Mouse (Mus musculus) forebrain, postnatal 0 days (tissue): ENCODE measurements at regions not wholly inside any gene's neighbourhood (a gene's known extent, or its start where the extent isn't known, plus 50 kb on each side); places are given as distances from the start of the nearest gene placed in this dataset.

Experiments used
- ATAC-seq: fragments of 200-750 bp; cut with Nextera tagmentation; 2 replicates; pipeline ENCODE4 v1.8.0; 2017; ENCODE audit warnings: mild to moderate bottlenecking, moderate library complexity
- DNase-seq: peaks from one replicate; pipeline ENCODE4 v3.0.0-alpha.2; 2015
- H3K27ac ChIP-seq: fragments of 300-500 bp; sonication (generic); 2 replicates; pipeline ENCODE4 v1.5.1; 2014; ENCODE audit warnings: low read depth, mild to moderate bottlenecking, antibody characterized with exemption, low read length, moderate library complexity, mixed read lengths
- H3K27me3 ChIP-seq: fragments of 300-500 bp; sonication (generic); 2 replicates; pipeline ENCODE4 v1.6.1; 2014; ENCODE audit warnings: mild to moderate bottlenecking, low read length, mixed read lengths; ENCODE audit not compliant: insufficient read depth
- H3K36me3 ChIP-seq: fragments of 300-500 bp; sonication (generic); 2 replicates; pipeline ENCODE4 v1.6.1; 2014; ENCODE audit warnings: mild to moderate bottlenecking, moderate library complexity; ENCODE audit not compliant: insufficient read depth
- H3K4me1 ChIP-seq: fragments of 300-500 bp; sonication (generic); 2 replicates; pipeline ENCODE4 v1.6.1; 2014; ENCODE audit warnings: antibody characterized with exemption; ENCODE audit not compliant: insufficient read depth
- H3K4me2 ChIP-seq: fragments of 300-500 bp; sonication (generic); 2 replicates; pipeline ENCODE4 v1.6.1; 2014; ENCODE audit warnings: low read depth, mild to moderate bottlenecking, moderate library complexity
- H3K4me3 ChIP-seq: fragments of 300-500 bp; sonication (generic); 2 replicates; pipeline ENCODE4 v1.5.1; 2014; ENCODE audit warnings: low read depth, low read length, mixed read lengths
- H3K9ac ChIP-seq: fragments of 300-500 bp; sonication (generic); 2 replicates; pipeline ENCODE4 v1.6.1; 2014; ENCODE audit warnings: mild to moderate bottlenecking
- H3K9me3 ChIP-seq: fragments of 300-500 bp; sonication (generic); 2 replicates; pipeline ENCODE4 v1.6.1; 2016; ENCODE audit warnings: low read length
- CTCF ChIP-seq: sonication (generic); IDR thresholded peaks from 2 replicates; pipeline ENCODE4 v1.5.1; 2016; ENCODE audit warnings: antibody characterized with exemption, control low read depth, low read depth
- WGBS: fragments of 180-500 bp; shearing (Covaris S2); extraction: QIAGEN DNeasy Blood & Tissue Kit; methylation state at CpG from one replicate; pipeline ENCODE4 v1.1.7; 2014; 5-methylcytosine and 5-hydroxymethylcytosine counted together

GRCm38 (mm10) chr2:64818159-64818558, 206.6 kb downstream of the Grb14 start:
- no peaks in the 10 kb centered on the region for H3K4me1 ChIP-seq
- no peak overlapping the region for H3K9ac ChIP-seq
- no peaks in the 10 kb centered on the region for H3K36me3 ChIP-seq
- DNase-seq, result no peak
- 53% methylated on average over 5 of the region's 5 CpGs for WGBS
- ATAC-seq, result no peak
- no peak for TF ChIP-seq CTCF
- no peaks in the 10 kb centered on the region for H3K27me3 ChIP-seq
- H3K4me2 ChIP-seq, result no peak overlapping the region
- no peaks in the 10 kb centered on the region for H3K9me3 ChIP-seq
- H3K4me3 ChIP-seq, result no peak overlapping the region
- H3K27ac ChIP-seq, result no peak overlapping the region
